14 mouse cellular contexts compared by ENCODE assay signal in genomic region chr10:58824016-58824568, GRCm38 (mm10). TPM values are rescaled to one million over a fixed set of nuclear protein-coding genes. Genes with fewer than 3 reads are reported as not detected.
DNase-seq lines count a peak whose midpoint lies in the region; ATAC-seq and TF ChIP-seq lines count a peak whose summit lies in the region.
"Had no signal": no experiment of that assay in that cellular context is flagged by ENCODE, and none has a peak within 500 bp of the region (broad histone marks: within the 10 kb centered on the region; RNA-seq: fewer than 3 reads in every experiment).

No protein-coding gene starts in this region.

- H3K4me1 ChIP-seq in embryonic facial prominence, embryonic 14.5 days (ENCODE audit: control insufficient read depth, insufficient read depth, low read length) = no peaks in the 10 kb centered on the region
- H3K4me1 ChIP-seq in embryonic facial prominence, embryonic 10.5 days = 0 out of 2 replicates have a peak, but pooled peaks cover 2% of the 10 kb centered on the region

- no peaks in the 10 kb centered on the region for H3K9me3 ChIP-seq in embryonic facial prominence, embryonic 14.5 days (ENCODE audit: control insufficient read depth, low read length)
- no peaks in the 10 kb centered on the region for H3K9me3 ChIP-seq in embryonic facial prominence, embryonic 10.5 days
- H3K9me3 ChIP-seq: embryonic facial prominence, embryonic 13.5 days; forebrain, embryonic 13.5 days; forebrain, embryonic 15.5 days had no signal

- no peak for TF ChIP-seq POLR2A in brain, embryonic 14.5 days (IDR thresholded peaks at IDR 0.05; ENCODE audit: borderline replicate concordance, extremely low read depth, insufficient read depth, insufficient read length, poor library complexity, severe bottlenecking)

- DNase-seq in cerebellum, postnatal 10 days = peak; percentile 58 to 66
- no peak for DNase-seq in cerebellum, adult 9-10 months
- peak; percentile 17 for DNase-seq in embryonic facial prominence, embryonic 14.5 days (ENCODE audit: low spot score)
- DNase-seq in embryonic facial prominence, embryonic 10.5 days (ENCODE audit: low spot score) = no peak
- DNase-seq in brain, embryonic 14.5 days (ENCODE audit: low read depth) = peak; percentile 51
- DNase-seq: adrenal gland, adult 2 months; adrenal gland, postnatal 10 days; adrenal gland, postnatal 25 days; cerebellum, adult 18-20 months; cerebellum, adult 8-10 months; forebrain, postnatal 0 days had no signal

- 45% methylated on average over 6 of the region's 7 CpGs for WGBS in embryonic facial prominence, embryonic 14.5 days
- WGBS in embryonic facial prominence, embryonic 10.5 days = 52% methylated on average over 7 of the region's 7 CpGs

- no peak for TF ChIP-seq CTCF in brain, embryonic 14.5 days (IDR thresholded peaks at IDR 0.05; ENCODE audit: borderline replicate concordance, extremely low read depth, insufficient read depth, insufficient read length)

- no peaks in the 10 kb centered on the region for H3K27me3 ChIP-seq in embryonic facial prominence, embryonic 14.5 days (replicated peaks; ENCODE audit: control insufficient read depth, insufficient read depth, low read length)
- no peaks in the 10 kb centered on the region for H3K27me3 ChIP-seq in embryonic facial prominence, embryonic 10.5 days (replicated peaks; ENCODE audit: low read depth, poor library complexity, severe bottlenecking)
- H3K27me3 ChIP-seq: embryonic facial prominence, embryonic 13.5 days; forebrain, embryonic 13.5 days; forebrain, embryonic 15.5 days had no signal

- no peaks in the 10 kb centered on the region for H3K36me3 ChIP-seq in embryonic facial prominence, embryonic 14.5 days (ENCODE audit: control insufficient read depth, insufficient read depth, low read length)
- H3K36me3 ChIP-seq in embryonic facial prominence, embryonic 10.5 days (replicated peaks) = no peaks in the 10 kb centered on the region
- H3K36me3 ChIP-seq: embryonic facial prominence, embryonic 13.5 days; forebrain, embryonic 15.5 days had no signal

- H3K4me3 ChIP-seq in embryonic facial prominence, embryonic 14.5 days (ENCODE audit: low read depth, low read length) = no peak overlapping the region
- H3K4me3 ChIP-seq in embryonic facial prominence, embryonic 10.5 days = no peak overlapping the region
- H3K4me3 ChIP-seq: embryonic facial prominence, embryonic 13.5 days; forebrain, embryonic 13.5 days; forebrain, embryonic 15.5 days had no signal

- no peak overlapping the region for H3K9ac ChIP-seq in embryonic facial prominence, embryonic 14.5 days (ENCODE audit: low read depth, low read length)
- H3K9ac ChIP-seq: embryonic facial prominence, embryonic 13.5 days; forebrain, embryonic 13.5 days; forebrain, embryonic 15.5 days; forebrain, postnatal 0 days had no signal

- H3K4me2 ChIP-seq in embryonic facial prominence, embryonic 14.5 days (ENCODE audit: low read depth, low read length) = no peak overlapping the region
- H3K4me2 ChIP-seq: embryonic facial prominence, embryonic 13.5 days; forebrain, embryonic 13.5 days; forebrain, embryonic 15.5 days had no signal

- no peak overlapping the region for H3K27ac ChIP-seq in embryonic facial prominence, embryonic 14.5 days (replicated peaks; ENCODE audit: low read depth, low read length)
- no peak overlapping the region for H3K27ac ChIP-seq in embryonic facial prominence, embryonic 10.5 days (replicated peaks)
- H3K27ac ChIP-seq: embryonic facial prominence, embryonic 13.5 days; forebrain, embryonic 13.5 days; forebrain, embryonic 15.5 days had no signal

- no peak for ATAC-seq in embryonic facial prominence, embryonic 14.5 days (ENCODE audit: low read depth)
- ATAC-seq: forebrain, embryonic 13.5 days; forebrain, embryonic 15.5 days; forebrain, postnatal 0 days had no signal

RNA-seq across cellular contexts. Expression of gene Sh3rf3, which starts 10.9 kb away (rescaled TPM):
- polyA plus RNA-seq in embryonic facial prominence, embryonic 14.5 days (2014; fragmentation: Nextera tagmentation; extraction: Ambion mirVana) = 2.4 and 3.1 TPM in 2 replicates
- polyA plus RNA-seq in embryonic facial prominence, embryonic 10.5 days (2016; fragmentation: Nextera tagmentation; extraction: Ambion mirVana) = 0.39 and 0.93 TPM in 2 replicates
- polyA plus RNA-seq in brain, embryonic 14.5 days (2012; rRNA removed) = 10.4 and 15.0 TPM in 2 replicates

Comparison
In these comparisons a context has a peak if more than half of its experiments do, and no peak if none do; other contexts are left out.
1. DNase-seq: peak in cerebellum, postnatal 10 days (2 of 2), embryonic facial prominence, embryonic 14.5 days (single experiment) and brain, embryonic 14.5 days (single experiment); none in cerebellum, adult 9-10 months (single experiment) and embryonic facial prominence, embryonic 10.5 days (single experiment).